Mouse (Mus musculus): ENCODE measurements around the gene Wipf3.
A peak's percentile ranks its signal among the peaks of the same experiment; 100 is the strongest.

The Wipf3 gene

GRCm38 (mm10) chr6:54537053-54537452 is 107.7 kb downstream of the Wipf3 start:
- no peak for DNase-seq

DNA sequence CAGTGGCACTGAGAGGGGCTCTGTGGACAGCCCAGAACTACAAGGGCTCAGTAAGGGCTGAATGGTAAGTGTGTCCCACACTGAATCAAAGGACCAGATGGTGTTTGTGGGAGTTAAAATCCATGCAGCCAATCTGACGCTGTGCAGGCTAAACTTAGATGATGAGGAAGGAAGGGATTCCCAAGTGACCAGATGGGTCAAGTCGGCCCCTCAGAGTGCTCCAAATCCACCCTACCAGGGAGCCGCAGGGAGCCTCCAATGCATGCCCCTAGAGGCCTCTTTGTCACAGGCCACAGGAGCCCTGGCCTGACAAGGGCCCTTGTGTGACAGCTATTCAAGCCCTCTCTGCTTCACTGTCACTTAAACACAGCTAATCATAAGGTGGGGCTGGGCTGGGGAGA is 109.4 kb downstream of the Wipf3 start:
- DNase-seq = peak; percentile 64 to 72

DNA sequence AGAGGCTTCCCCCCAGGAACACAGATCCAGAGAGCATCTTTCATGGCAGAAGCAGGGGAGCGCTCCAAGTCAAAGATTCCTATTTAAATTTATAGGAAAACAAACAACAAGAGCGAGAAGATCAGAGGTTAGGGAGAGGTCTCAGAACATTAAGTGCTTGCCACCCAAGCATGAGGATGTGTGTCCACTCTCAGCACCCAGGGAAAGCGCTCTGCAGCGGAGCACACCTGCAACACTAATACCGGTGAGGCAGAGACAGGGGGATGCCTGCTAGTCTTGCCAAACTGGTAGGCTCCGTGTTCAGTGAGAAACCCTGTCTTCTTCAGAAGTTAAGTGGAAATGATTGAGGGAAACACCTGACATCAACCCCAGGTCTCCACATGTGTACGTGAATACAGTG is 110.0 kb downstream of the Wipf3 start:
- no peak for DNase-seq

DNA sequence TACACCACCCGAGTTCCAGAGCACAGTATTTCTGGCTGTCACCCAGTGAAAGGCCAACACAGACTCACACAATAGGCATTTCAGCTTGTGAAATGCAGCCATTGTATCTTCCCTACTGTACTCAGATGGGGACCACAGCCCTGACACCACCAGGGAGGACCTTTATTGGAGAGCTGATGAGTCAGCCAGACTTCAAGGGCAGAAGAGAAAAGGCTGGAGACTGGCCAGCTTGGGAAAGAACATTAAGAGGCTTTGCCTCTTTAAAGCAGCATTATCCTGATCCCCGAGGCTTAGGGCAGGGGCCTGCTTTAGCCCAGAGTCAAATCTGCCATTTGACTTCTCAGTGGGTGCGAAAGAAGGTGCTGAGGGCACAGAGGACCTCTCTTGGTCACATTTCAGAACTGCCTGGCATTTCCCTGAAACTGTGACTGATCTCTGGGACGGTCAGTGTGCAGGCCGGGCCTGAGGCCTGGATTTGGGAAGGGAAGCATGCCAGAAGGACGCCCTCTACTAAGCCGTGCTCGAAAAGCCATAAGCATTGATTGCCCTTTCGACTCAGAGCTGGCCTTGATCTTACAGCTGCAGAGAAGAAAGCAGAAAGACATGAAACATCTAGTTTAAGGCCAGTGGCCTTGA is 111.0 kb downstream of the Wipf3 start:
- DNase-seq = peak in 1 of 2 experiments; percentile 56

DNA sequence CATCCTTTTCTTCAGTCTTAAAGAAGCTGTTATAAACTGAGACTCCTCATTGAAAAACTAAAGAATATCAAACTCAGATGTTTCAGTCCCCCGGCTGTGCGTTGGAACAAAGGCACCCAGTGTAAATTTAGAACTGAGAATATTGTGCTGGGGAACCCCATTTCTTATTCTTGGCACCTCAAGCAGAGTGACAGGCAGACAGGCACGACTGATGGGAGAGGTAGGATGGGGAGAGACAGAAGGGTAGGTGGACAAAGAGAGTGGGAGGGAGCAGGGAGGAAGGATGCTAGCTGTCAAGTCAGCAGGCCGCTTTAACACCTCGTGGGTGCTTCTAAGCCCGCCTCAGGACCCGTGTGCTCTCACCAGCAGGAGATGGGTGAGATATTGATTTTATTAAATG is 113.4 kb downstream of the Wipf3 start:
- no peak for DNase-seq

- DNase-seq = no peak
Measured at GRCm38 (mm10) chr6:54543646-54544045, 114.2 kb downstream of the Wipf3 start.

DNA sequence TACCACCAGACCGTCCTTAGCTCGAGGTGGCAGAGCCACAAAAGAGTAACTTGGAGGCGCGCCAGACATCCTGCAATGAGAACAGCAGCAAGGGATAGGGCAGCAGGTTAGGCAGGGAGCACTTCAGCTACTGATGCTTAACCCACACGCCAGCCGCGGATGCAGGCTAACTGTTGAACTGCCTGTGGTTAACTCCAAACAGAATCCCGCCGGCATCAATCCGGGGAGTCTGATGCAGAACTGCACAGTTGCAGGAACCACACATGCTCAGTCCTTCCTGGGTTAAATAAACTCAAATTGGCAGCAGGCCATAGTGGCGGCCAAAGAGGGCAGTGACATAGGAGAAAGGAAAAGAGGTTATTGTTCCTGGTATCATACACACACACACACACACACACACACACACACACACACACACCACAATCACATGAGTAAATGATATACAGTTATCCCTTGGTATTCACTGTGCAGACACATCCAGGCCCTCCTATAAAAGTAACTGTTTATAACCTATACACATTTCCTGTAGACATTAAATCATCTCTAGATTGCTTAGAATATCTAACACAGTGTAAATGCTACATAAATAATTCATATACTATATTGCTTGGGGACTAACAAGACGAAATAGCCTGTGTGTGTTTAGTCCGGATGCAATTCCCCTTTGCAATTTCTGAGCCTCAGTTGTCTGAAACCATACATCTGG is 119.1 kb downstream of the Wipf3 start:
- DNase-seq = peak; percentile 71 to 72

- DNase-seq = no peak
Measured at GRCm38 (mm10) chr6:54549311-54549710, 119.9 kb downstream of the Wipf3 start.

DNA sequence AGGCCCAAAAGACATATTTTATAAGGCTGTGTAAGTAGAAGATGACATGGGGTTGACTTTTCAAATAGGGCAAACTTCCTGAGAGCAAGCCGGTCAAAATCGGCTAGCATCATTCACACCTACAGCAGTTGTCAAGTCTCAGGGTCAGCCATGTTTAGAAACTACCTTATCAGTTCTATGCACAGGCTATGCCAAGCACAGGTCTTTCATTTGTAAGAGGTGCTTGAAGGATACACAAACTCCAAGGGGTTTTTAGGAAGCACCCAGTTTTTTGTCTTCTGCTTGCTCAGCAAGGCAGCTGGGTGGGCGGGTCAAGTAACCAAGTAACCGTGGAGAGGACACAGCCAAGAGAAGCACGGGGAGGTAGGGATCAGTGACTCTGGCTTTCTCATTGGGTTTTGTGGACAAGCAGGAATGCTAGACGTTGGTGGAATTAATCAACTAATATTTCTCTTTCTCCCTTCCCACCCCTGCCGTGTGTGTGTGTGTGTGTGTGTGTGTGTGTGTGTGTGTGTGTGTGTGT is 121.5 kb downstream of the Wipf3 start:
- no peak for DNase-seq

DNA sequence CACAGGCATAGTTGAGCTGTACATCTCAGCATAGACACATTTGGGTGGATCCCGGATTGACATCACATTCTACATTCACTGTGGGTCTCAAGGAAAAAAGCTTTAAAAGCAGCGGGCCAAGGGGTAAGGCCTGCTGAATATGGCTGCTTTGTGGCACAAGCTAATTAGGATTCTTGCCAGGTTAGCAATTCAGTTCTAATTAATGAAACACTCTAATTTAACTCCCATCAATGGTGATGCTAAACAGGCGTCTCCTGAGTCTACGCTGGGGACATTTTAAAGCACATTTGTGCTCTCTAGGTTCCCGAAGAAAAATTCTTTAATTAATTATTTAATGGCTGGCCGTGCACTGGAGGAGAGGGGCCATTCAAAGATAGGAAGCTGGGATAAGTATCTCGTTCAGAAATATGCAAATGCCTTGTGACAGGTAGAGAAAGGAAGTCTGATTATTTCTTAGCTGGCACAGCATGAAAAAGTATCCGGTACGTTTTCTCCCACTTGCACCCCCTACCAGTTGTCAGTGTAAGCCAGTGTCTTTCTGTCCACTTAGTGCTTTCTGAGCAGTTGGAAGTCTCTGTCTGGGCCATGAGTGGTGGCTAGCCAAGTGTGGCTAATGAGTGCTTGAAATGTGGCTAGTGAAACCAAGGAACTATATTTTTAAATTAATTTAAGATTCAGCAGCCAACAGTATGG is 123.5 kb downstream of the Wipf3 start:
- no peak for DNase-seq

Measured in cerebellum, postnatal 36 days (tissue).